Mouse (Mus musculus): Measurements from ENCODE around the gene Pink1. TPM values are rescaled to one million over a fixed set of nuclear protein-coding genes. Genes with fewer than 3 reads are reported as not detected.

The Pink1 gene
- polyA plus RNA-seq, 1 experiment from 2014 or later, result 82.7 TPM

GRCm38 (mm10) chr4:138323753-138324152, 2.4 kb downstream of the Pink1 start:
- H3K27ac ChIP-seq, result no peak overlapping the region
- no peaks in the 10 kb centered on the region for H3K9me3 ChIP-seq
- H3K9ac ChIP-seq, result no peak overlapping the region
- no peak overlapping the region for H3K4me2 ChIP-seq (replicated peaks)
- peaks cover 3% of the 10 kb centered on the region; the same call in 1 of the 2 replicates for H3K36me3 ChIP-seq
- H3K4me3 ChIP-seq, result no peak overlapping the region
- H3K4me1 ChIP-seq, result peaks cover 14% of the 10 kb centered on the region; the same call in 1 of the 2 replicates
- 72% methylated on average over 4 of the region's 4 CpGs for WGBS
- ATAC-seq (ENCODE audit: low FRiP score, low read depth), result no peak
- H3K27me3 ChIP-seq (replicated peaks), result no peaks in the 10 kb centered on the region

DNA sequence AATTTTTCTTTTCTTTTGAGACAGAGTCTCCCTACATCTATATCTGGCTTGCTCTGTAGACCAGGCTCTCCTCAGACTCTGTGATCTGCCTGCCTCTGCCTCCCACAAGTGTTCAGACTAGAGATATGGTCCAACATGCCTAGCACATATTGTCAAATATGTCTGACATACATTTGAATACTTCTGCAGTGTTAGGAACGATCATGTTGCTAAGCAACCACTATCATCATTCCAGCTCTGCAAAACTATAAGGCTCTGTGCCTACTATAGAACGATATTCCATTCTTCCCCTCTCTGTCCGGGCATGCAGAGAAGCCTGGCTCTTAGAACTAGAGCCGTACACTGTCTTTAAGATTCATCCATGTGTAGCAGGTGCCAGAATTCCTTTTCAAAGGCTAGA, 3.4 kb downstream of the Pink1 start:
- H3K27me3 ChIP-seq (replicated peaks), result no peaks in the 10 kb centered on the region
- H3K9me3 ChIP-seq, result no peaks in the 10 kb centered on the region
- H3K4me3 ChIP-seq, result no peak overlapping the region
- no peak overlapping the region for H3K9ac ChIP-seq
- H3K27ac ChIP-seq, result no peak overlapping the region
- WGBS, result 30% methylated on average over 4 of the region's 4 CpGs
- peaks cover 14% of the 10 kb centered on the region; the same call in 1 of the 2 replicates for H3K4me1 ChIP-seq
- H3K4me2 ChIP-seq (replicated peaks), result no peak overlapping the region
- peaks cover 3% of the 10 kb centered on the region; the same call in 1 of the 2 replicates for H3K36me3 ChIP-seq
- no peak for ATAC-seq (ENCODE audit: low FRiP score, low read depth)

DNA sequence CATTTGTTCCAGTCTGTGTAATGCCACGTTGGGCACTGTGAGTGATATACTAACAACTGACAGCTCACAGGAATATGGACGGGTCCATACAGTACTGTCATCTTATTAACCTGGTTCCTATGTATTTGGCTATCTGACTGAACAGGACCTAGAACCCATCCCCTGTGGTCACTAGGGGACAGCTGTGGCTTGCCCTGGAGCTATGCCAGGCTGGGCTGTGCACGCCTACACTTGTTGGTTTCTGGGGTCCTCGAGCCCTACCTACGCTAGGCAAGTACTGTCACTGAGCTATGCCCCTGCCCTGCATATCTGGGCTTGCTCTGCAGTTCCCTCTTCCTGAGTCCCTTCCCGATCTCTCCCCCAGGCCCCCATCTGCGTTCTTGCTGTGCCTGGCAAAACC, 4.6 kb downstream of the Pink1 start:
- no peak overlapping the region for H3K9ac ChIP-seq
- H3K27ac ChIP-seq, result no peak overlapping the region
- no peak overlapping the region for H3K4me3 ChIP-seq
- H3K4me1 ChIP-seq, result peaks cover 13% of the 10 kb centered on the region; the same call in 1 of the 2 replicates
- no peaks in the 10 kb centered on the region for H3K27me3 ChIP-seq (replicated peaks)
- 79% methylated on average over 7 of the region's 7 CpGs for WGBS
- H3K36me3 ChIP-seq, result peaks cover 11% of the 10 kb centered on the region
- ATAC-seq (ENCODE audit: low FRiP score, low read depth), result no peak
- no peak overlapping the region for H3K4me2 ChIP-seq (replicated peaks)
- H3K9me3 ChIP-seq, result peaks cover 1% of the 10 kb centered on the region; the same call in 1 of the 2 replicates

DNA sequence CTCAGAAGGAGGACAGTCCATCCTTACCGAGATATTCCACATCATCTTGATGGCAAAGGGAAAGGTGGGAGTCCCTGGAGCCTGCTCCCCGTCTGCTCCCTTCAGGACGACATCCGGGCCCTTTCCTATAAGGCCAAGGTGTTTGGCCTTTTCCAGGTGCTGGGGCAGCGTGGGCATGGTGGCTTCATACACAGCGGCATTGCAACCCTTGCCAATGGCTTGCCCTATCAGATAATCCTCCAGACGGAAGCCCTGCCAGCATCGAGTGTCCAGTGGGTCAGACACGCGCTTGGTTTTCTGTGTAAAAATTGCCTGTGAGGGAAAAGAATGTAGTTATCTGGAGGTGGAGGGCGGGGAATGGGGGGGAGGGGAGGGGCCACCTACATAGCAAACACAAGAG, 5.4 kb downstream of the Pink1 start:
- Histone ChIP-seq H3K9me3 (peaks cover 3% of the 10 kb centered on the region; the same call in 1 of the 2 replicates), H3K4me2 (replicated peaks) (no peak overlapping the region), H3K27ac (no peak overlapping the region), H3K36me3 (peaks cover 16% of the 10 kb centered on the region), H3K9ac (no peak overlapping the region), H3K4me3 (no peak overlapping the region), H3K4me1 (peaks cover 11% of the 10 kb centered on the region; the same call in 1 of the 2 replicates), H3K27me3 (replicated peaks) (no peaks in the 10 kb centered on the region)
- no peak for ATAC-seq (ENCODE audit: low FRiP score, low read depth)
- 91% methylated on average over 11 of the region's 11 CpGs for WGBS

- no peak overlapping the region for H3K4me2 ChIP-seq (replicated peaks)
- 39% methylated on average over 10 of the region's 10 CpGs for WGBS
- H3K36me3 ChIP-seq, result peaks cover 28% of the 10 kb centered on the region
- peaks cover 3% of the 10 kb centered on the region; the same call in 1 of the 2 replicates for H3K9me3 ChIP-seq
- ATAC-seq (ENCODE audit: low FRiP score, low read depth), result no peak
- no peak overlapping the region for H3K9ac ChIP-seq
- peaks cover 7% of the 10 kb centered on the region; the same call in 1 of the 2 replicates for H3K4me1 ChIP-seq
- no peak overlapping the region for H3K27ac ChIP-seq
- H3K27me3 ChIP-seq (replicated peaks), result no peaks in the 10 kb centered on the region
- H3K4me3 ChIP-seq, result no peak overlapping the region
Measured at GRCm38 (mm10) chr4:138319508-138319907, 6.6 kb downstream of the Pink1 start.

GRCm38 (mm10) chr4:138318509-138319266, 7.4 kb downstream of the Pink1 start:
- 55% methylated on average over 6 of the region's 6 CpGs for WGBS
- H3K27ac ChIP-seq, result no peak overlapping the region
- no peak overlapping the region for H3K9ac ChIP-seq
- H3K36me3 ChIP-seq, result peaks cover 36% of the 10 kb centered on the region
- peaks cover 3% of the 10 kb centered on the region; the same call in 1 of the 2 replicates for H3K9me3 ChIP-seq
- peaks cover 3% of the 10 kb centered on the region; the same call in 1 of the 2 replicates for H3K4me1 ChIP-seq
- no peak overlapping the region for H3K4me3 ChIP-seq
- ATAC-seq (ENCODE audit: low FRiP score, low read depth), result no peak
- H3K27me3 ChIP-seq (replicated peaks), result no peaks in the 10 kb centered on the region
- H3K4me2 ChIP-seq (replicated peaks), result no peak overlapping the region

- Histone ChIP-seq H3K27ac (no peak overlapping the region), H3K9ac (no peak overlapping the region), H3K9me3 (peaks cover 3% of the 10 kb centered on the region; the same call in 1 of the 2 replicates), H3K27me3 (replicated peaks) (no peaks in the 10 kb centered on the region), H3K4me3 (no peak overlapping the region), H3K4me1 (no peaks in the 10 kb centered on the region), H3K4me2 (replicated peaks) (no peak overlapping the region), H3K36me3 (peaks cover 59% of the 10 kb centered on the region)
- WGBS, result 86% methylated on average over 6 of the region's 6 CpGs
- ATAC-seq (ENCODE audit: low FRiP score, low read depth), result no peak
Measured at GRCm38 (mm10) chr4:138316369-138316768, 9.7 kb downstream of the Pink1 start.

GRCm38 (mm10) chr4:138315781-138316180, 10.3 kb downstream of the Pink1 start:
- ATAC-seq (ENCODE audit: low FRiP score, low read depth), result no peak
- 72% methylated on average over 9 of the region's 9 CpGs for WGBS
- no peak overlapping the region for H3K4me2 ChIP-seq (replicated peaks)
- H3K9ac ChIP-seq, result no peak overlapping the region
- H3K9me3 ChIP-seq, result peaks cover 3% of the 10 kb centered on the region; the same call in 1 of the 2 replicates
- H3K4me1 ChIP-seq, result no peaks in the 10 kb centered on the region
- no peaks in the 10 kb centered on the region for H3K27me3 ChIP-seq (replicated peaks)
- H3K27ac ChIP-seq, result no peak overlapping the region
- peaks cover 65% of the 10 kb centered on the region for H3K36me3 ChIP-seq
- no peak overlapping the region for H3K4me3 ChIP-seq

DNA sequence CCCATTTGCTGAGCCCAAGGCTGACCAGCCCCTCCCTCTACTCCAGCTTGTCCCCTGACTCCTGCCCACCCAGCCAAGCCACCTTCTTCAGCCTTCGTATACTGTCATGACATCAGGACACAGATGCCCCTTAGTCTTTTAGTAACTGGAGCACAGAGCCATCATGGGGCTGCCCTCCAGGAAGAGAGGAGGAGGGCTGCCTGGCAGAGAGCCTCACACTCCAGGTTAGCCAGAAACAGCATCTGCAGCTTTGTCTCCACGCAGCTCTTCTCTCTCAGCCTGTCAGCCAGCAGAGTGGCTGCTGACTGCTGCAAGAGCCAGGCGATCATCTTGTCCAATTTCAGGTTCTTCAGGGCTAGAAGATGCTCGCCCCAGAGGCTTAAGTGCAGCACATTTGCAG, 12.3 kb downstream of the Pink1 start:
- no peak for ATAC-seq (ENCODE audit: low FRiP score, low read depth)
- H3K36me3 ChIP-seq, result peaks cover 82% of the 10 kb centered on the region
- no peak overlapping the region for H3K9ac ChIP-seq
- no peaks in the 10 kb centered on the region for H3K4me1 ChIP-seq
- no peaks in the 10 kb centered on the region for H3K27me3 ChIP-seq (replicated peaks)
- H3K9me3 ChIP-seq, result peaks cover 3% of the 10 kb centered on the region; the same call in 1 of the 2 replicates
- H3K27ac ChIP-seq, result no peak overlapping the region
- no peak overlapping the region for H3K4me2 ChIP-seq (replicated peaks)
- no peak overlapping the region for H3K4me3 ChIP-seq
- WGBS, result 94% methylated on average over 4 of the region's 4 CpGs

DNA sequence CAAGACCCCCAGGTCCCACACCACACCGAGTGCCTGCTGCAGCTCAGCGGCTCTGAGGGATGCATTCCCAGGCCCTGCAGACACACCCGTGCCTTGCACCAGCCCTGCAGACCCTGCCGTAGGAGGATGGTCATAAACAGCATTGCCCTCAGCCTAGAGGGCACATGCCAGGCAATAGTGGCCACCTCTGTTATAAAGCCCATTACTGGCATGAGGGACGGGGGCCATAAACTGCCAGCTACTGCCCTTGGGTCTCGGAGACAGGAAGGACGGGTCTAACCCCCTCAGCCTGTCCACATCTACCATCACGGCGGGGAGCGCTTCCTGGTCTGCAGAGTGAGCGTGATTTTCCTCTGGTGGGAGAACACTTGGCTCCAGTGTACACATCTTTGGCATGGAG, 13.1 kb downstream of the Pink1 start:
- WGBS, result 85% methylated on average over 11 of the region's 11 CpGs
- peaks cover 3% of the 10 kb centered on the region; the same call in 1 of the 2 replicates for H3K9me3 ChIP-seq
- no peaks in the 10 kb centered on the region for H3K4me1 ChIP-seq
- H3K27ac ChIP-seq, result no peak overlapping the region
- H3K27me3 ChIP-seq (replicated peaks), result no peaks in the 10 kb centered on the region
- peaks cover 88% of the 10 kb centered on the region for H3K36me3 ChIP-seq
- no peak overlapping the region for H3K9ac ChIP-seq
- H3K4me3 ChIP-seq, result no peak overlapping the region
- no peak overlapping the region for H3K4me2 ChIP-seq (replicated peaks)
- no peak for ATAC-seq (ENCODE audit: low FRiP score, low read depth)

- Histone ChIP-seq H3K9ac (no peak overlapping the region), H3K27me3 (replicated peaks) (no peaks in the 10 kb centered on the region), H3K4me3 (no peak overlapping the region), H3K27ac (no peak overlapping the region), H3K4me1 (no peaks in the 10 kb centered on the region), H3K36me3 (peaks cover 95% of the 10 kb centered on the region), H3K9me3 (peaks cover 3% of the 10 kb centered on the region; the same call in 1 of the 2 replicates), H3K4me2 (replicated peaks) (no peak overlapping the region)
- WGBS, result 94% methylated on average over 3 of the region's 3 CpGs
- no peak for ATAC-seq (ENCODE audit: low FRiP score, low read depth)
Measured at GRCm38 (mm10) chr4:138312105-138312504, 14.0 kb downstream of the Pink1 start.

DNA sequence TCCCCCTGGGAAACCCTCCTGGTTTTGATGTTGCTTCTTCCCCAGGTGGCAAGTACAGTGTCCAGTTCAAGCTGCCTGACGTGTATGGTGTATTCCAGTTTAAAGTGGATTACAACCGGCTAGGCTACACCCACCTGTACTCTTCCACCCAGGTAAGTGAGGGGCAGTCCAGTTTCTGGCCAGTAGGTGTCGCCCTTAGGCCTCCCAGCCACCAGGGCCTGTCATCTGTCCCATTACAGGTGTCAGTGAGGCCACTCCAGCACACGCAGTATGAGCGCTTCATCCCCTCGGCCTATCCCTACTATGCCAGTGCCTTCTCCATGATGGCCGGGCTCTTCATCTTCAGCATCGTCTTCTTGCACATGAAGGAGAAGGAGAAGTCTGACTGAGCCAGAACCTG, 14.5 kb downstream of the Pink1 start:
- H3K4me1 ChIP-seq, result no peaks in the 10 kb centered on the region
- H3K4me2 ChIP-seq (replicated peaks), result no peak overlapping the region
- ATAC-seq (ENCODE audit: low FRiP score, low read depth), result no peak
- H3K9ac ChIP-seq, result no peak overlapping the region
- WGBS, result 72% methylated on average over 8 of the region's 8 CpGs
- H3K36me3 ChIP-seq, result peaks cover 90% of the 10 kb centered on the region
- H3K27ac ChIP-seq, result no peak overlapping the region
- peaks cover 3% of the 10 kb centered on the region; the same call in 1 of the 2 replicates for H3K9me3 ChIP-seq
- H3K4me3 ChIP-seq, result no peak overlapping the region
- H3K27me3 ChIP-seq (replicated peaks), result no peaks in the 10 kb centered on the region

Measured in neural tube, embryonic 12.5 days (tissue).